Mouse (Mus musculus) kidney, adult 8-10 months (tissue): ENCODE results near the gene Olfr1459.

ENCODE experiments used
- DNase-seq, 2 experiments: peaks; one replicate each; pipeline ENCODE4 v3.0.0; 2022

The Olfr1459 gene

DNA sequence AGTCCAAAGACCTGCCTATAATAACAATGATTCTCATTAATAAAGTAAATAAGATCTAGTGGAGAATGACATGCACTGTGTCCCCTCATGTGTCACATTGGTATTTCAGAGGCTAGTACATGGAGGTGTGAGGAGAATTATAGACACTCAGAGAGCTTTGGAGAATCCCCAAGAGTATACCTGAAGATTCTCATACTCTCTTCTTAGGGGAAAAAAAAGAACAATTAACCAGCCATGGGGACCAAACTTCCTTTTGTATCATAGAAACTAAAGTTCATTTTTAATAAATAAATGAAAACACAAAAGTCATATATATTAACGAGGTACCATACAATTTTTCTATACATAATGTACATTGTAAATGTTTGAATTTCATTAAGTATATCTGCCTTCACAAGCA, at the start of gene Olfr1459:
Gene Olfr1459, minus strand, starts transcription at position 101 of the 400 bp plus-strand sequence.
- no peak for DNase-seq

DNA sequence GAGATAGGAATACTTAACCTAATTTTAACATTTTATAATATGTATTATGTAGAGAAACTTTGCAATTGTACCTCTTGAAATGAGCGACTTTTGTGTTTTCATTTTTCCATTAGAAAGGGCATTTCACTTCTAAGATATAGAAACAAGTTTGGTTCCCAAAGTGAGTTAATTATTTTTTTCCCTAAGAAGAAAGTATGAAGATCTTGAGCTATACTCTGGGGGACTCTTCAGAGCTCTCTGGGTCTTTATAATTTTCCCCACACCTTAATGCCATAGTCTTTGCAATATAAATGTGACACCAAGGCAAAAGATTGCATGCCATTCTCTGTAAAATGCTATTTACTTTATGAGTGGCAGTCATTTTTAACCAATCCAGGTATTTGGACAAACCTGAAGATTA, 36.1 kb upstream of the Olfr1459 start, which contains the start of gene Olfr1462:
Gene Olfr1462, plus strand, starts transcription at position 301 of the 400 bp plus-strand sequence.
- DNase-seq: no peak

DNA sequence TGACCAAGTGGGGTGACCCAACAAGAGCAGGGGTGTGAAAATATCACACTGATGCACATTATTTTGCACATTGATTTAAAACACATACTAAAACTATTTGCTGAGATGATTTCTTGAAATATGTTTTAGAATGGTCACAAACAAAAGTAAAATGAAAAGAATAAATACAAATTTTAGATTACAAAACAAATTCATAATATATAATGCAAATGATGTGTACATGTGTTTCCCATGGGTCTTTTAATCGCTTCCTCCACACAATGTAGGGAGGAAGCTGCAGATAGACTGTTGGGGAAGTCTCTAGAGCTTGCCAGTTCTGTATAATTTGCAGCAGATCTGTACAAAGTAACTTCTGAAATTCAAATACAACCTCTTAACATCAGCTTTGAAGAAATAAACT, 13.4 kb upstream of the Olfr1459 start, which contains the start of gene Olfr1461:
Gene Olfr1461, plus strand, starts transcription at position 301 of the 400 bp plus-strand sequence.
- DNase-seq: no peak

DNA sequence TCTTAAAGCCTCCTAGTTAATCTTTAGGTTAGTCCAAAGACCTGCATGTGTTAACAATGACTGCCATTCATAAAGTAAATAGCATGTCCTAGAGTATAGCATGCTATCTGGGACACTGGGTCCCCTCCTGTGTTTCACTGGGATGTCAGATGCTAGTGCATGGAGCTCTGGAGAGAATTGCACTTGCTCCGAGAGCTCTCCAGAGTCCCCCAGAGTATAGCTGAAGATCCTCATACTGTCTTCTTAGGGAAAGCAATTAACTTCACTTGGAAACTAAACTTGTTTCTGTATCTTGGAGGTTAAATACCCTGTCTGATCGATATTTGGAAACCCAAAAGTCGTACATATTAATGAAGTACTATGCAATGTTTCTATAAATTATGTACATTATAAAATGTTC, 42.7 kb downstream of the Olfr1459 start, which contains the start of gene Olfr1458:
Gene Olfr1458, minus strand, starts transcription at position 101 of the 400 bp plus-strand sequence.
- DNase-seq: no peak

DNA sequence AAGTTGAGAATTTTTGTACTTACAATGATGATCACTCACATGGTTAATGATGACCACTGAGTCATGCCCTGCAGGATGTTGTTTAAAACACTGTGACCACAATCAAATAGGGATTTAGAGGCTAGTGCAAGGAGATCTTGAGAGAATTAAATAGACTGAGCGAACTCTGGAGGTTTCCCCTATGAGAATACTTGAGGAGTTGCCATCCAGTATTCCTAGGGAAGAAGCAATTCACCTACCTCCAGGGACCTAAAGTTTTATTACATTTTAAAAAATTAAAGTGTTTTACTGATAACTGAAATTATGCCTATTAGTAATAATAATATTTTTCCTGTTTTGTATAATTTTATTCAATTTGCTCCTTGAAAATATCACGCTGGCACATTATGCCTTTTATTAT, 51.6 kb downstream of the Olfr1459 start, which contains the start of gene Olfr1457:
Gene Olfr1457, minus strand, starts transcription at position 101 of the 400 bp plus-strand sequence.
- DNase-seq: no peak

DNA sequence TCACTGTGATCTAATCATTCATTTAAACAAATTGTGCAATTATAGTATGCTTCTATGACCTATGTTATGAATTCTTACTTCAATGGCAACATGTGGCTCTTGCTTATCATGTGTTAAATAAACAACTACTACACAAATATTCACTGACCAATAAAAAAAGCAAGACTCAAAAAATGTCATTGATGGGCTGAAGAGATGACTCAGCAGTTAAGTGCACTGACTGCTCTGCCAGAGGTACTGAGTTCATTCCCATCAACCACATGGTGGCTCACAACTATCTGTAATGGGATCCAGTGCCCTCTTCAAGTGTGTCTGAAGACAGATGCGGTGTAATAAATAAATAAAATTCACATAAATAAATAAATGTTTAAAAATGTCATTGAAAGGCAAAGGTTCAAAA, 55.4 kb downstream of the Olfr1459 start:
- DNase-seq: no peak
